Mouse (Mus musculus): ENCODE results near the gene Snu13.

DNA sequence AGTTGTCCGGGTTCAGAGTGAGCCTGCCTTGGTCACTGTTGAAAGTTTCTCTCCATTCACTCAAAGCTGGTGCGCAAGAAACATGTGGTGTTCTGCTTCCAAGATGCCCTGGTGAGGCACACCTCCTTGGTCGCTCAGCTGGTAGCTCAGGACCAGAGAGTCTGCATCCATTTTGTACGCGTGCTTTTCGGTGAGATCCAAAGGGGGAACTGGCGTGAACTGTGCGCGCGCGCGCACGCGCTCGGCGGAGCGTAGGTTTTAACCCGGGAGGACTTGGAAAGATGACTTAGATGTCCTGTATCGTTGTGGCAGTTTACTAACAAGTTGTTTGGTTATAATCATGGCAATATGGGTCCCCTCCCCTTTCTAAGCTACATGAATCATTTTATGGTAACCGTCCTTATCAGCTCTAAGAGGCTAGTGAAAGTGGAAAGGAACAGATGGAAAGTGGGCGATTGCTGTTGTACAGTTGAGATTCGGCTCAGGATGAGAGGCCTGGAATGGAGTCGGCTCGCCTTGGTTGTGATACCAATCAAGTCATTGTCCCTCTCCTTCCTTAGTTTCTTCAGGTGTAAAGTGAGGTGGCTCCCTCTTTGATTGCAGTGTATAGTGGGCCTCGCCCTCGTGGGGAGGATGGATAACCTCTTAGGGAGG, 24.5 kb upstream of the Snu13 start:
- TF ChIP-seq POLR2A (IDR thresholded peaks at IDR 0.05; ENCODE audit: insufficient read depth, low read depth, low read length) (no peak), CTCF (IDR thresholded peaks at IDR 0.05; ENCODE audit: insufficient read depth, low read depth, low read length) (no peak)
